Mouse (Mus musculus): ENCODE measurements around the gene Cemip. TPM values are rescaled to one million over a fixed set of nuclear protein-coding genes. Genes with fewer than 3 reads are reported as not detected.
A peak's percentile ranks its signal among the peaks of the same experiment; 100 is the strongest.

Cemip gene
- total RNA-seq, 2 experiments from 2014 or later = 1.9 to 2.8 TPM

- DNase-seq (ENCODE audit: low spot score in 2 of 2) = no peak
Measured at GRCm38 (mm10) chr7:84032831-84033230, 53.5 kb downstream of the Cemip start.

- DNase-seq (ENCODE audit: low spot score in 2 of 2) = no peak
Measured at GRCm38 (mm10) chr7:84029120-84029771, 57.1 kb downstream of the Cemip start.

GRCm38 (mm10) chr7:84028368-84028767 lies 57.9 kb downstream of the Cemip start:
- no peak for DNase-seq (ENCODE audit: low spot score in 2 of 2)

GRCm38 (mm10) chr7:84026950-84027585 lies 59.2 kb downstream of the Cemip start:
- DNase-seq (ENCODE audit: low spot score in 2 of 2) = no peak

GRCm38 (mm10) chr7:84026090-84026489 lies 60.2 kb downstream of the Cemip start:
- DNase-seq (ENCODE audit: low spot score in 2 of 2) = no peak

GRCm38 (mm10) chr7:84023466-84023865 lies 62.8 kb downstream of the Cemip start:
- no peak for DNase-seq (ENCODE audit: low spot score in 2 of 2)

GRCm38 (mm10) chr7:84022462-84022861 lies 63.8 kb downstream of the Cemip start:
- no peak for DNase-seq (ENCODE audit: low spot score in 2 of 2)

GRCm38 (mm10) chr7:84019381-84019780 lies 66.9 kb downstream of the Cemip start:
- DNase-seq (ENCODE audit: low spot score in 2 of 2) = no peak

GRCm38 (mm10) chr7:84018291-84019266 lies 67.7 kb downstream of the Cemip start:
- DNase-seq (ENCODE audit: low spot score in 2 of 2) = peak in 1 of 2 experiments; percentile 7

- no peak for DNase-seq (ENCODE audit: low spot score in 2 of 2)
Measured at GRCm38 (mm10) chr7:84015050-84015449, 71.3 kb downstream of the Cemip start.

GRCm38 (mm10) chr7:84013656-84014055 lies 72.6 kb downstream of the Cemip start:
- DNase-seq (ENCODE audit: low spot score in 2 of 2) = no peak

- DNase-seq (ENCODE audit: low spot score in 2 of 2) = no peak
Measured at GRCm38 (mm10) chr7:84004357-84004756, 81.9 kb downstream of the Cemip start.

- DNase-seq (ENCODE audit: low spot score in 2 of 2) = no peak
Measured at GRCm38 (mm10) chr7:84001516-84001915, 84.8 kb downstream of the Cemip start.

- DNase-seq (ENCODE audit: low spot score in 2 of 2) = no peak
Measured at GRCm38 (mm10) chr7:84000671-84001070, 85.6 kb downstream of the Cemip start.

GRCm38 (mm10) chr7:83999647-84000046 lies 86.7 kb downstream of the Cemip start:
- no peak for DNase-seq (ENCODE audit: low spot score in 2 of 2)

GRCm38 (mm10) chr7:83994348-83994747 lies 92.0 kb downstream of the Cemip start:
- no peak for DNase-seq (ENCODE audit: low spot score in 2 of 2)

GRCm38 (mm10) chr7:83989294-83989693 lies 97.0 kb downstream of the Cemip start:
- DNase-seq (ENCODE audit: low spot score in 2 of 2) = no peak

- DNase-seq (ENCODE audit: low spot score in 2 of 2) = no peak
Measured at GRCm38 (mm10) chr7:83985751-83986150, 100.6 kb downstream of the Cemip start.

- no peak for DNase-seq (ENCODE audit: low spot score in 2 of 2)
Measured at GRCm38 (mm10) chr7:83982566-83982965, 103.7 kb downstream of the Cemip start.

GRCm38 (mm10) chr7:83978945-83979536 lies 107.3 kb downstream of the Cemip start:
- DNase-seq (ENCODE audit: low spot score in 2 of 2) = no peak

GRCm38 (mm10) chr7:83978410-83978809 lies 107.9 kb downstream of the Cemip start:
- no peak for DNase-seq (ENCODE audit: low spot score in 2 of 2)

Measured in adrenal gland, postnatal 4 days (tissue).